Mouse (Mus musculus) cortical plate, adult 2 months (tissue): ENCODE data around the gene Tia1.

Experiments
- CTCF ChIP-seq: fragments of 200-500 bp; IDR thresholded peaks from 2 replicates; pipeline ENCODE4 v1.5.1; 2011; ENCODE audit warnings: mild to moderate bottlenecking, control low read depth, low read length; ENCODE audit not compliant: insufficient read depth; ENCODE audit errors: extremely low read depth
- POLR2A ChIP-seq: fragments of 200-500 bp; IDR thresholded peaks from 2 replicates; pipeline ENCODE4 v1.6.1; 2011; ENCODE audit warnings: mild to moderate bottlenecking, low read length, control low read depth; ENCODE audit not compliant: insufficient read depth; ENCODE audit errors: extremely low read depth

DNA sequence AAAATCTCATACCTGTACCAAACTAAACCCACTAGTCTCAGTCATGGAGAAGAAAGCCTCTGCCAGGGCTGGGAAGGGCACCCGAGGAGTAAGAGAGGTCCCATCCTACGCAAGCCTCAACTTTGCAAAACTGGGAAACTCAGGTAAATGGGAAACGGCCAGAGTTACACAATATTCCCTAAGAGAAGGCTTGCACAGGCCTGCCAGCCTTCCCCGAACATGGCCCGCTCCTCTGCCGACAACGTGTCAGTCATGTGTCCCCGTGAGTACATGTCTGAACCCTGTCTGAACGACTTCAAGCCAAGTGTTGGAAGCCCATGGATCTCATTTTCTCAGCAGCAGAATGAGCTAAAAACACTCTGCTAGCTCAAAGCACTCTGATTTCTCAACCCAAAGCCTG, 9.0 kb upstream of the Tia1 start:
- TF ChIP-seq POLR2A, result no peak
- TF ChIP-seq CTCF, result no peak
